Mouse (Mus musculus) pancreas, adult 10 weeks (tissue): ENCODE measurements around the gene Fyttd1. TPM values are rescaled to one million over a fixed set of nuclear protein-coding genes. Genes with fewer than 3 reads are reported as not detected.

Experiments
- polyA plus RNA-seq: library from polyadenylated mRNA; stranded (reverse); fragments of 350-450 nt; fragmentation: Illumina TruSeq; extraction: RNeasy Lipid Tissue Mini Kit (QIAGEN cat#74804); gene quantifications from one replicate; pipeline ENCODE4 v1.2.3, GENCODE M21; 2015; ENCODE audit warnings: low read depth, low replicate concordance; ENCODE audit not compliant: insufficient read depth

Gene Fyttd1
- 5.7 TPM for polyA plus RNA-seq

GRCm38 (mm10) chr16:32877343-32878156 lies at the start of gene Fyttd1, which contains the start of gene Rubcn:
TSS of gene Fyttd1 (plus strand) at chr16:32877500.
TSS of gene Rubcn (minus strand) at chr16:32877766.

GRCm38 (mm10) chr16:32913937-32914881 lies 36.9 kb downstream of the Fyttd1 start, which contains the start of gene Lrch3:
TSS of gene Lrch3 (plus strand) at chr16:32914100.

Other genes starting within 250 kb of the Fyttd1 start
- gene Tnk2, start 233.6 kb upstream of the Fyttd1 start, polyA plus RNA-seq, result 15.7 TPM
- gene Muc4, start 141.6 kb upstream of the Fyttd1 start, polyA plus RNA-seq, result 3.4 TPM
- gene Muc20, start 80.1 kb upstream of the Fyttd1 start, polyA plus RNA-seq, result not detected
- not detected for gene Smbd1, start 67.0 kb upstream of the Fyttd1 start, polyA plus RNA-seq
- 7.8 TPM for gene Rubcn, start 266 bp downstream of the Fyttd1 start, polyA plus RNA-seq
- 6.1 TPM for gene Lrch3, start 36.6 kb downstream of the Fyttd1 start, polyA plus RNA-seq
- gene Iqcg, start 178.7 kb downstream of the Fyttd1 start, polyA plus RNA-seq, result 0.85 TPM
- 625 TPM for gene Rpl35a, start 179.0 kb downstream of the Fyttd1 start, polyA plus RNA-seq
- gene Lmln, start 185.0 kb downstream of the Fyttd1 start, polyA plus RNA-seq, result 0.44 TPM